Mouse (Mus musculus): ENCODE data around the gene Hoxd11. TPM values are rescaled to one million over a fixed set of nuclear protein-coding genes. Genes with fewer than 3 reads are reported as not detected.

Hoxd11 gene
- total RNA-seq, 4 experiments from 2014 or later, result not detected

DNA sequence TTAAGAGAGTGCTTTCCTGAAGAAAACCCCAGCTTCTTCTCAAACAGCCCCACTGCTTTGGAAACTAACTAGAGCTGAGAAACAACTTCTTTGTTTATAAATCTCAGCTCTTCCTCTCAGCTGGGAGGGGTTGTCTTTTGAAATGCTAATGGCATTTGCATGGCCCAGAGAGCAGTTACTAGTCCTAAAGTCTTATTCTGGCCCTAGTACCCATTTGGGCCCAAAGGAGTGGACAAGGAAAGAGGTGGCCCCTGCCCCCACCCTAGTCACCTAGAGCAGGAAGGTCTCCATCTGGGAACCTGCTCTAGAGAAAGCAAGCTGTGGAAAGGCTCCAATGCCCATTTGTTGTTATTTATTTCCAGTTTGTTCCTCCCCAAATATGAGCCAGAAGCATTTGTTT, 51.7 kb downstream of the Hoxd11 start:
- no peak for DNase-seq

DNA sequence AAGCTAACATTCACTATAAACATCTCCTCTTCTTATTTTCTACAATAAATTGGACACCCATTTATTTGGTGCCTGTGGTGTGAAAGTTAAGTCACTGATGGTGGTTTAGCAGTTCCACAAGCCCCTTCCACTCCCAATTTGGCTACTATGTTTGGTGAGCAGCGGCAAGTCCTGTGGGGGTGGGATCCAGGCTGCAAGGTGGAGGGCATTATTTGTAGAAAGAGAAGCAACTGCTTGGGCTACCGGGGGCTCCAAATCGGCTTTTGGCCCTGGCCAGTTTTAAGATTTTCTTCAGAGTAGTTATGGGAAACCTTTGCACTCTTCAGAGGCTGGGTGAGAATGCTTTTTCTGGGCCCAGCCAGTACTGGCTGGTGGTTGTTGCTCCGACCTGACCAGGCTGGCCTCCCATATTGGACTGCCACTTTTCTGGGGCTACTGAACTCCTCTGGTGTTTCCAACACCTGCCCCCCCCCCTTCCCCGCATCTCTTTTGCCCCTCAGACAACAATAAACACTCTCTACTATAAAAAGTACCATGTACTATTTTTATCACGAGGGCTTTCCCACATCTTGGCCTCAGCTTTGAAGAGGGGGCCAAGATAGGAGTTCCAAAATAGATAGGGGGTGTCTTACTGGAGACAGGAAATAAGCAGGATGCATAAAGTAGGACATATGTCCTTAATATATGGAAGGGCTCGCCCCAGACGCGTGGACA, 52.6 kb downstream of the Hoxd11 start:
- DNase-seq, result no peak

DNA sequence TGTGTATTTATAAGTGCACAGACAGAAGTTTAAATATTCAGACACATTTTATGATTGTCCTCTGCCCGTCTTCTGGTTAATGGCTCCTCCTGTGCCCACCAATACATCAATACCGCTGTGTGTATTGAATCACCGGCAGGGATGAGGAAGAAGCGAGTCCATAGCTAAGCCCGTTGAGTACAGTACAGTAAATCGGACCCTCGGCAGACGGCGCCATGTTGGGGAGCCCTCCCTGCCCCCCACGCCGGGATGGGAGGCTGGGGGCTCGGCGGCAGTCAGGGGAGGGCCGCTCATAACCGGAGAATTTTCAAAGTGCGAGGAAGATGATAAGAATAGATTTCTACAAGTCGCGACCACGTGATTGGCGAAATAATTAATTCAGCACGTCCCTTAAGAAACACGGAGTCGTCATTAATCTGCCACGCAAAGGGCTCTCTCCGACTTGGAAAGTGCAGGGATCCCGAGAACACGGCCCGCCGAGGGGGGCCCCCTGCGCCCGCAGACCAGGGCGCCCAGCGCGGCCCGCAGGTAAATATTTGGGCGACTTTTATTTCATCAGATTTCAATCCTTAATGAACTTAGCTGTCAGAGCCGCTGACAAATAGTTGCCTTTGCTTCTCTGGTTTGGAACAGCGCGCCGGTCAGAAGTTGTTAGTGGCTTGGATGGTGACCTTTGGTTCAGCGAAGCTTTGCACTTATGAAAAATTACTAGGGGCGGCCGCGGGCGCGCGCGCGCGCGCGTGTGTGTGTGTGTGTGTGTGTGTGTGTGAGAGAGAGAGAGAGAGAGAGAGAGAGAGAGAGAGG, 53.4 kb downstream of the Hoxd11 start:
- DNase-seq, result no peak

GRCm38 (mm10) chr2:74733317-74733661, 53.9 kb downstream of the Hoxd11 start:
- DNase-seq, result no peak

DNA sequence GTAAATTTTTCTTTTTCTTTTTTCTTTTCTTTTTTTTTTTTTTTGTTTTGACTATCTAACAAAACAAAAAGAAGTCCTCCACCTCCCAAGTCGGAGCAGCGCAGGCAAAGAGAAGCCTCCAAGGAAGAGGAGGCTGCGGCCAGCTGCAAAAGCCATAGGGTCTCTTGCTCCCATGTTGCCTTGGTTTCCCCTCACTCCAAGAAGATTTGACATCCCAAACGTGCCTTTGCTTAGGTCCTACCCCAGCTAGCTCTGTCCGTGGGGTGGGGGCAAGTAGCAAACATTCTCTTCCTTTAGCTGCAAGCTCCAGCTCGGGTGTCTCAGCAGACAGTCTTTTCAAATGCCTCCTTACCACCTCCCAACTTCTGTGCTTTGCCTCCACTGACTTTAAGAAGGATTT, 54.4 kb downstream of the Hoxd11 start:
- no peak for DNase-seq

DNA sequence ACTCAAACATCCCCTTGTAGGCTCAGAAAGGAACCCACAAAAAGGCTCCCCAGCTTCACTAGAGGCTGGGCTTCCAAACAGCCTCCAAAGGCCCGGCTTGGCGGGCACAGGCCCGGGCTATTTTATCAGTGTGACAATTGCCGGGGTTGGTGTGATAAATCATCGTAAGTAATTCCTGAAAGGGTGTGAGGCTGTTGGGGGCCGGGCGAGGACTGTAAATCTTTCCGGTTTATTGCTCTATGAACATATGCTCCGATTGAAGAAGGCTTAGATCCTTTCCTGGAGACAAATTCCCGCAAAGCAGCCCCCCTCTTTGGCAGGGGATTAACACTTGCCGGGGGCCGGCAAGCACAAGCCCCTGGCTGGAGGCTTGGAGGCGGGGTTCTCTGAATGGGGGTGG, 55.1 kb downstream of the Hoxd11 start:
- DNase-seq, result no peak

- no peak for DNase-seq
These were observed 55.8 kb downstream of the Hoxd11 start for GRCm38 (mm10) chr2:74734996-74735811.

DNA sequence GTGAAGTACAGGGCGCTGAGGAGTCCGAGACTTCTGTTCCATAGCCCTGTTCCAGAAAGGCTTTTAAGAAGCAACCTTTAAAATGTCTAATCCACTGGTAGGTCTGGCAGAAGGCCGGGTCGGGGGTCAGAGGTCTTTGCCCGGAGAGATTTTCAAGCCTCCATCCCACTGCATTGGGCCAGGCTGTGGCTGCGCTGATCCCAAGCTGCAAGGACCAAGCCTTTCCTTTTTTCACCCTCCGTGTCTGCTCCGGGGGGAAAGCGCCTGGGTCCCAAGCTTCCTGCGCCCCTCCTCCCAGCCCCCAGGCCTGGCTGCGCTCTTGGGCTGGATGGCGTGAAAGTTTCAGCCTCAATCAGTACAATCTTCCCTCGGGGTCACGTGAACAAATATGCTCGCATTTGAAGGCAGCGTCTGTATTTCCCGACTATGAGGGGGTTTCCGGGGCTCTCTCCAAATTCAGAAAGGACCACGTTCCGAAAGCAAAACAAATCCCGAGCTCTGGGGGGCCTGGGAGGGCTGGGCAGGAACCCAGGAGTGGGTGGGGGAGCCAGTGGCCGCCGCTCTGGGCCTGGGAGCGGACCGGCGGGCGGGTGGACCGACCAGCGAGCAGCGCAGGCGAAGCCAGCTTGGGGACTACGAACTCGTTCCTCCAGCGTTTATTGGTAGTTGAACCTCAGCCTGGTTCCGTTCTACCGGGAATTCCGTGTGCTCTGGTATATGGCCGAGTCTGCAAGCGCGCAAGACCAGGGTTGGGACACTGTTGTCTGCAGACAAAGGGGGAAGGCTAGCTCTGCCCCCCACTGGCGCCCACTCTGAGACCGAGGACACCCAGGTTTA, 56.7 kb downstream of the Hoxd11 start:
- no peak for DNase-seq

Small RNAs within 50 kb of the gene (microRNA-seq; reads per million reads assigned to microRNA genes)
- gene Gm44463, result 0 reads per million in 2 experiments
- 19,071 to 33,041 reads per million in 2 experiments for gene Mir10b

Other genes with a start within 250 kb of the Hoxd11 start
- gene Lnpk, start 100.1 kb upstream of the Hoxd11 start, total RNA-seq (2022), result 10 to 100 TPM; 14.7 to 18.8 (median 17.2) TPM
- not detected for gene Evx2, start 20.0 kb upstream of the Hoxd11 start, total RNA-seq (2022)
- not detected for gene Hoxd13, start 11.2 kb upstream of the Hoxd11 start, total RNA-seq (2022)
- gene Hoxd12, start 4.5 kb upstream of the Hoxd11 start, total RNA-seq (2022), result not detected
- gene Hoxd10, start 12.4 kb downstream of the Hoxd11 start, total RNA-seq (2022), result not detected
- 1 to 10 TPM; 6.5 to 9.2 (median 7.0) TPM for gene Hoxd9, start 18.2 kb downstream of the Hoxd11 start, total RNA-seq (2022)
- 10 to 100 TPM; 33.3 to 45.8 (median 36.6) TPM for gene Hoxd8, start 25.1 kb downstream of the Hoxd11 start, total RNA-seq (2022)
- 1 to 10 TPM in 3 of 4 experiments, under 1 TPM in 1; 0.73 to 1.9 (median 1.5) TPM for gene Hoxd3, start 32.4 kb downstream of the Hoxd11 start, total RNA-seq (2022)
- 10 to 100 TPM; 16.8 to 37.2 (median 31.3) TPM for gene Hoxd4, start 32.4 kb downstream of the Hoxd11 start, total RNA-seq (2022)
- gene Gm28230, start 47.2 kb downstream of the Hoxd11 start, total RNA-seq (2022), result 1 to 10 TPM; 1.3 to 3.6 (median 3.2) TPM
- not detected for gene Hoxd1, start 83.4 kb downstream of the Hoxd11 start, total RNA-seq (2022)
- 10 to 100 TPM; 55.4 to 98.2 (median 75.5) TPM for gene Mtx2, start 146.2 kb downstream of the Hoxd11 start, total RNA-seq (2022)